Mouse (Mus musculus): ENCODE data around the gene Mapk9. TPM values are rescaled to one million over a fixed set of nuclear protein-coding genes. Genes with fewer than 3 reads are reported as not detected.
A peak's percentile ranks its signal among the peaks of the same experiment; 100 is the strongest.

Gene Mapk9
- polyA plus RNA-seq, 1 experiment from 2014 or later = 28.4 TPM

GRCm38 (mm10) chr11:49822337-49822736, 24.2 kb upstream of the Mapk9 start:
- 92% methylated on average over 2 of the region's 2 CpGs for WGBS
- H3K36me3 ChIP-seq (replicated peaks) = peaks cover 90% of the 10 kb centered on the region
- no peak overlapping the region for H3K4me3 ChIP-seq
- no peak overlapping the region for H3K27ac ChIP-seq (replicated peaks)
- no peak for DNase-seq (ENCODE audit: low spot score)
- no peaks in the 10 kb centered on the region for H3K9me3 ChIP-seq
- peaks cover 9% of the 10 kb centered on the region for H3K4me1 ChIP-seq
- no peaks in the 10 kb centered on the region for H3K27me3 ChIP-seq (replicated peaks; ENCODE audit: low read depth, poor library complexity, severe bottlenecking)

DNA sequence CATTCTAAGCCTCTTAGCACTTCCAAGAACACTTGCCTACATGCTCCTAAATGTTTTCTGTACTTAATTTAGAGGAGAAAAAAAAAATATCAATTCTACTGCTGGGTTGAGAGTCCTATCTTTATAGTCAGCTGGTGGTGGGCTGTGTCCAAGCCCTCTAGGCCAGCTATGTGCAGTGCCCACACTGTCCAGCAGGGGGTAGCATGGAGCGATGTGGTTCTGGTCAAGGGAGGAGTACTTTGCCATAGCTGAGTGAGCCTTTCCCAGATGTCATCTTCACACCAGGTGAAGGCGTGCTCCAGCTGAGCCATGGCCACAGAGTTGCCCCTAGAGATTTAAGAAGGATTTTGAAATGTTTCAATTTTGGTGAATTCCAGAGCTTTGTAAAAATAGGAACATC, 21.7 kb upstream of the Mapk9 start:
- Histone ChIP-seq H3K27ac (replicated peaks) (no peak overlapping the region), H3K4me3 (no peak overlapping the region), H3K27me3 (replicated peaks; ENCODE audit: low read depth, poor library complexity, severe bottlenecking) (no peaks in the 10 kb centered on the region), H3K4me1 (peaks cover 9% of the 10 kb centered on the region), H3K36me3 (replicated peaks) (peaks cover 89% of the 10 kb centered on the region), H3K9me3 (no peaks in the 10 kb centered on the region)
- DNase-seq (ENCODE audit: low spot score) = peak; percentile 76
- 43% methylated on average over 2 of the region's 2 CpGs for WGBS

DNA sequence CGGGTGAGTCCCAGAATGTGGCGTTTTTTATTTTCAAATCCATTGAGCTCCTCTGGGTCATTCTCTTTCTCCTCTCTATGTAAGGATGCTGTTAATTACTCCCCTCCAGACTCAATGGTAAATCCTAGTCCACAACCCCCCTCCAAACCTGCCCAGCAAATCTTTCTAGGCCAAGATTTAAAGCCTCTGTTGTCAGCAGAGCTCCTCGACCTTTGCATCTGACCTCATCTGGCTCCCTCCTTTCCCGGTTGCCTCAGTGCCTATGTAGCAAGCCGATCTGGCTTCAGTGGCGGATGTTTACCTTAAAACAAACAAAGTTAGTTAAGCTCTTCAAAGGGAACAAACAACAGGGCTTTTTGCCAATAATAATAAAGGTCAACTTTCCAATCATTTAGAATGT, 19.3 kb upstream of the Mapk9 start:
- DNase-seq (ENCODE audit: low spot score) = no peak
- Histone ChIP-seq H3K9me3 (no peaks in the 10 kb centered on the region), H3K4me3 (no peak overlapping the region), H3K27ac (replicated peaks) (no peak overlapping the region), H3K4me1 (peaks cover 9% of the 10 kb centered on the region), H3K36me3 (replicated peaks) (peaks cover 96% of the 10 kb centered on the region), H3K27me3 (replicated peaks; ENCODE audit: low read depth, poor library complexity, severe bottlenecking) (no peaks in the 10 kb centered on the region)
- WGBS = 34% methylated on average over 6 of the region's 6 CpGs

DNA sequence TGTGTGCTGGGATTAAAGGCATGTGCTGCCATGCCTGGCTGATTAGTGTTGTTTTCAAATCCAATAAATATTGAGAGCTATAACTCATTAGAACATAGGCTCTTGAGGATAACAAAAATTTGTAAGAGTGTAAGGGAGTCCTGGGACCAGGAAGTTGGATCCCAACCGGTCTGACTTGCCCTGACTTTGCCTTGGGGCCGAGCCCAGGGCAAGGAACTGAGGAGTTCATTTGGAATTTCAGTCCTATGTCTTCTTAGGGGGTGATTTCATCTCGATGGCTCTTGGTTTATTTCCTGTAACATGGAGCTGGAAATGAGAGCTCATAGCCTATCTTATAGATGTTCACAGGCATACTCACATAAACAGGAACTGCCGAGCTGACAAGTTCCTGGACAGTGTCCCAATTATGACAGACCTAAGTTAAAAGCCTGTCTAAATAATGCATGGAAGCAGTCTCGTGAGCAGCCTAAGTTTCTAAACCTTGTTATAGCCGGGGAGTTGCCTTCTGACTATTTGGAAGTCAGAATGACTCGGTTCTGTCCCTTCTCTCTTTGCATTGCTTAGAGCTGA, 17.3 kb upstream of the Mapk9 start:
- Histone ChIP-seq H3K27ac (replicated peaks) (no peak overlapping the region), H3K4me1 (peaks cover 9% of the 10 kb centered on the region), H3K4me3 (no peak overlapping the region), H3K27me3 (replicated peaks; ENCODE audit: low read depth, poor library complexity, severe bottlenecking) (no peaks in the 10 kb centered on the region), H3K36me3 (replicated peaks) (peaks cover 98% of the 10 kb centered on the region), H3K9me3 (no peaks in the 10 kb centered on the region)
- no peak for DNase-seq (ENCODE audit: low spot score)
- WGBS = 84% methylated on average over 7 of the region's 7 CpGs

- 76% methylated on average over 12 of the region's 12 CpGs for WGBS
- H3K4me1 ChIP-seq = peaks cover 3% of the 10 kb centered on the region
- H3K9me3 ChIP-seq = no peaks in the 10 kb centered on the region
- no peak overlapping the region for H3K27ac ChIP-seq (replicated peaks)
- H3K36me3 ChIP-seq (replicated peaks) = peaks cover 95% of the 10 kb centered on the region
- H3K27me3 ChIP-seq (replicated peaks; ENCODE audit: low read depth, poor library complexity, severe bottlenecking) = no peaks in the 10 kb centered on the region
- DNase-seq (ENCODE audit: low spot score) = no peak
- H3K4me3 ChIP-seq = no peak overlapping the region
Observed at GRCm38 (mm10) chr11:49831980-49832379, 14.6 kb upstream of the Mapk9 start.

DNA sequence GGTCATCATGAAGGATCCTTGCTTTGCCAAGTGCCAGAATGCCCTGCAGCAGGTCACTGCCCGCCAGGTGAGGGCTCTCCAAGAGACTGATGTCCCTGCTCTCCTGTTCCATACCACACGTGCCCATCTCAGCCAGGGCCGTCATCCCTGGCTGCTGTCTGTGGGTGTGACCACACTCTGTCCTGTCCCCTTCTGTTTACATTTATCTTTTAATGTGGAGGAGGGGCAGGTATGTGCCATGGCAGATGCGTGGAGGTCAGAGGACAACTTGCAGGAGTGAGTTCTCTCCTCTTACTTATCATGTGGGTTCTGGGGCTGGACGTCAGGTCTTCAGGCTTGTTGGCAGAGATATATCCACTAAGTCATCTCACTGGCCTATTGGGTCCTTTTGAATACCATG, 13.6 kb upstream of the Mapk9 start:
- WGBS = 85% methylated on average over 5 of the region's 5 CpGs
- Histone ChIP-seq H3K27me3 (replicated peaks; ENCODE audit: low read depth, poor library complexity, severe bottlenecking) (no peaks in the 10 kb centered on the region), H3K4me3 (no peak overlapping the region), H3K9me3 (no peaks in the 10 kb centered on the region), H3K4me1 (0 out of 2 replicates have a peak, but pooled peaks cover 1% of the 10 kb centered on the region), H3K27ac (replicated peaks) (no peak overlapping the region), H3K36me3 (replicated peaks) (peaks cover 96% of the 10 kb centered on the region)
- no peak for DNase-seq (ENCODE audit: low spot score)

- no peak overlapping the region for H3K4me3 ChIP-seq
- H3K4me1 ChIP-seq = 0 out of 2 replicates have a peak, but pooled peaks cover 7% of the 10 kb centered on the region
- DNase-seq (ENCODE audit: low spot score) = no peak
- H3K27me3 ChIP-seq (replicated peaks; ENCODE audit: low read depth, poor library complexity, severe bottlenecking) = no peaks in the 10 kb centered on the region
- H3K9me3 ChIP-seq = no peaks in the 10 kb centered on the region
- H3K27ac ChIP-seq (replicated peaks) = no peak overlapping the region
- peaks cover 96% of the 10 kb centered on the region for H3K36me3 ChIP-seq (replicated peaks)
- 90% methylated on average over 6 of the region's 6 CpGs for WGBS
Observed at GRCm38 (mm10) chr11:49834248-49834647, 12.3 kb upstream of the Mapk9 start.

GRCm38 (mm10) chr11:49835257-49835956, 11.1 kb upstream of the Mapk9 start:
- DNase-seq (ENCODE audit: low spot score) = no peak
- Histone ChIP-seq H3K27ac (replicated peaks) (no peak overlapping the region), H3K27me3 (replicated peaks; ENCODE audit: low read depth, poor library complexity, severe bottlenecking) (no peaks in the 10 kb centered on the region), H3K36me3 (replicated peaks) (peaks cover 89% of the 10 kb centered on the region), H3K4me3 (no peak overlapping the region), H3K9me3 (no peaks in the 10 kb centered on the region), H3K4me1 (0 out of 2 replicates have a peak, but pooled peaks cover 7% of the 10 kb centered on the region)
- 94% methylated on average over 11 of the region's 11 CpGs for WGBS

- Histone ChIP-seq H3K4me1 (0 out of 2 replicates have a peak, but pooled peaks cover 7% of the 10 kb centered on the region), H3K9me3 (no peaks in the 10 kb centered on the region), H3K27ac (replicated peaks) (no peak overlapping the region; the same call in 1 of the 2 replicates), H3K36me3 (replicated peaks) (peaks cover 65% of the 10 kb centered on the region), H3K4me3 (no peak overlapping the region), H3K27me3 (replicated peaks; ENCODE audit: low read depth, poor library complexity, severe bottlenecking) (no peaks in the 10 kb centered on the region)
- DNase-seq (ENCODE audit: low spot score) = no peak
- 69% methylated on average over 13 of the region's 13 CpGs for WGBS
Observed at GRCm38 (mm10) chr11:49837717-49838407, 8.7 kb upstream of the Mapk9 start.

DNA sequence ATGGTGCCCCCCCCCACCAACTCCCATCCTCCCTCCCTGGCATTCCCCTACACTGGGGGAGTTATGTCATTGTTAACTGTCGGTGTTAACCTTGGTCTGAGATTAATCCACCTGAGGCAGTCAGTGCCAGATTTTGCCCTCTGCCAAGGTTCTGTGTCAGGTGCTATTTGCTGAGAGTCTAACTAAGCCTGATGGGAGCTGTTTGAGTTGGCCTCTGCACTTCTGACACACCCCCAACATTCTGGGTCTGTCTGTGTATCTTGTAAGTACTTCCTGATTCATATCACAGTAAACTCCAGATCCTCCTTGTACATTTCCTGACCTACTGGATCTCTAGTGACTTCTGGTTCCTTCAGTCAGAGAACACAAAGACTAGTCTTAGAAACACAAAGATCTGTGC, 5.9 kb upstream of the Mapk9 start:
- no peaks in the 10 kb centered on the region for H3K9me3 ChIP-seq
- H3K27me3 ChIP-seq (replicated peaks; ENCODE audit: low read depth, poor library complexity, severe bottlenecking) = no peaks in the 10 kb centered on the region
- H3K4me1 ChIP-seq = 0 out of 2 replicates have a peak, but pooled peaks cover 7% of the 10 kb centered on the region
- H3K4me3 ChIP-seq = no peak overlapping the region
- no peak overlapping the region for H3K27ac ChIP-seq (replicated peaks)
- WGBS = 87% methylated on average over 1 of the region's 1 CpGs
- DNase-seq (ENCODE audit: low spot score) = no peak
- peaks cover 36% of the 10 kb centered on the region for H3K36me3 ChIP-seq (replicated peaks)

GRCm38 (mm10) chr11:49841886-49842285, 4.7 kb upstream of the Mapk9 start:
- H3K27me3 ChIP-seq (replicated peaks; ENCODE audit: low read depth, poor library complexity, severe bottlenecking) = no peaks in the 10 kb centered on the region
- H3K36me3 ChIP-seq (replicated peaks) = peaks cover 28% of the 10 kb centered on the region
- 81% methylated on average over 1 of the region's 1 CpGs for WGBS
- H3K4me1 ChIP-seq = peaks cover 14% of the 10 kb centered on the region
- no peak overlapping the region for H3K27ac ChIP-seq (replicated peaks)
- DNase-seq (ENCODE audit: low spot score) = no peak
- no peak overlapping the region for H3K4me3 ChIP-seq
- no peaks in the 10 kb centered on the region for H3K9me3 ChIP-seq

DNA sequence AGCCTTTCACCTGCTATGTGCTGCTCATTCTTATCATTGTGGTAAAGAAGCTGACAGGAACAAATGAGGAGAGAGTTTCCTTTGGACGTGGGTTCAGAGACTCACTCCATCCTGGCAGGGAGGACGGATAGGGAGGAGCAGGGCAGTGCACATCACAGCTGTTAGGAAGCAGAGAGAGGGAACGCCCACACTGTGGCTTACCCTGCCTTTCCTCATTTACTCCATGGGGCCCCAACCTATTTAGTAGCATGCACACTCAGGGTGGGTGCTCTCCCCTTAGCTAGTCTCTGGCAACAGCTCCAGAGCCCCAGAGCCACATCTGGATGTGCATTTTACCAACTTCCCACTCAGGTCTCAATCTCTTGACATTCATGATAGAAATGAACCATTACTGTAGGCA, 3.8 kb upstream of the Mapk9 start:
- DNase-seq (ENCODE audit: low spot score) = no peak
- H3K9me3 ChIP-seq = no peaks in the 10 kb centered on the region
- H3K36me3 ChIP-seq (replicated peaks) = peaks cover 20% of the 10 kb centered on the region
- WGBS = 60% methylated on average over 3 of the region's 3 CpGs
- H3K27me3 ChIP-seq (replicated peaks; ENCODE audit: low read depth, poor library complexity, severe bottlenecking) = no peaks in the 10 kb centered on the region
- H3K27ac ChIP-seq (replicated peaks) = no peak overlapping the region
- no peak overlapping the region for H3K4me3 ChIP-seq
- peaks cover 21% of the 10 kb centered on the region for H3K4me1 ChIP-seq

- DNase-seq (ENCODE audit: low spot score) = no peak
- Histone ChIP-seq H3K9me3 (no peaks in the 10 kb centered on the region), H3K4me1 (peaks cover 23% of the 10 kb centered on the region), H3K27ac (replicated peaks) (no peak overlapping the region), H3K4me3 (no peak overlapping the region), H3K27me3 (replicated peaks; ENCODE audit: low read depth, poor library complexity, severe bottlenecking) (no peaks in the 10 kb centered on the region), H3K36me3 (replicated peaks) (peaks cover 4% of the 10 kb centered on the region)
- WGBS = 90% methylated on average over 10 of the region's 10 CpGs
Observed at GRCm38 (mm10) chr11:49844311-49844710, 2.2 kb upstream of the Mapk9 start.

Data from embryonic facial prominence, embryonic 10.5 days (tissue).